Mouse (Mus musculus) brain, embryonic 14.5 days (tissue): Measurements from ENCODE around the gene Pclo. TPM values are rescaled to one million over a fixed set of nuclear protein-coding genes. Genes with fewer than 3 reads are reported as not detected.

Experiments
- DNase-seq: peaks from one replicate; pipeline ENCODE4 v3.0.0-alpha.2; 2011; ENCODE audit warnings: low read depth
- CTCF ChIP-seq: fragments of 200-500 bp; IDR thresholded peaks from 2 replicates; pipeline ENCODE4 v1.5.1; 2012; ENCODE audit warnings: inconsistent platforms, mild to moderate bottlenecking, moderate library complexity, borderline replicate concordance; ENCODE audit not compliant: insufficient read depth, insufficient read length; ENCODE audit errors: extremely low read depth
- POLR2A ChIP-seq: fragments of 200-500 bp; IDR thresholded peaks from 2 replicates; pipeline ENCODE4 v1.6.1; 2012; ENCODE audit warnings: mild to moderate bottlenecking, inconsistent platforms, borderline replicate concordance; ENCODE audit not compliant: poor library complexity, insufficient read depth, insufficient read length, severe bottlenecking; ENCODE audit errors: extremely low read depth
- polyA plus RNA-seq: library from polyadenylated mRNA; depleted of rRNA; stranded (reverse); fragments of >200 nt; gene quantifications from 2 replicates; pipeline ENCODE4 v1.2.3, GENCODE M21; 2012

The Pclo gene
- polyA plus RNA-seq, 1 experiment, result 27.9 TPM

DNA sequence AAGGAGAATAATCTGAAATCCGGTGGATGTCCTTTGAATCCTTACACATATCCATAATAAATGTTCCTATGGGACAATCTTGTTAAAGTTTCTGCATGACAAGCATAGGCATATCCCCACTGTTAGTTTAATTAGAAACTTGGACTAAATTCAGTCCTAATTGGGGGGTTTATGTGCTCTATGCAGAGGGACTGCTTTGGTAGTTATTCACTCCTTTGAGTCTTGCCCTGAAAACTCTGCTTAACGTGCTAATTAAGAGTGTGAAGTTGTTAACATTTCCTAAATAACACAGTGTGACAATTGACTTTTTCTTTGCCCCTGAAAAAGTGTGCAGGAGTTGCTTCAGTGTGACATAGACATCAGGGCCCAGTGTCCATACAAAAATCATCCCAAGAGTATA lies 177.3 kb downstream of the Pclo start:
- TF ChIP-seq CTCF, result no peak
- TF ChIP-seq POLR2A, result no peak
- peak; percentile 66 for DNase-seq

DNA sequence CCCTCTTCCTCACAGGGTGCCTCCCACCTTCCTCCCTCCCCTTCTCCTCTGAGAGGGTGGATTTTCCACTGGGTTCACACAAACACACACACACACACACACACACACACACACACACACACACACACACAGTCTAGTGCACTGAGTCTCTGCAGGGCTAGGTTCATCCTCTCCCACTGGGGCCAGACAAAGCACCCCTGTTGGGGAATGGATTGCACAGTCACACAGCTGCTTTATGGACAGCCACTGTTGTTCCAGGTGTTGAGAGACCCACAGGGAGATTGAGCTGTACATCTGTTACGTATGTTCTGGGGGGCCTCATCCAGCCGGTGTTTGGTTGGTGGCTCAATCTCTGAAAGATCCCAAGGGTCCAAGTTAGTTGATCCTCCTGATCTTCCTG lies 182.0 kb downstream of the Pclo start:
- no peak for TF ChIP-seq CTCF
- TF ChIP-seq POLR2A, result no peak
- no peak for DNase-seq

DNA sequence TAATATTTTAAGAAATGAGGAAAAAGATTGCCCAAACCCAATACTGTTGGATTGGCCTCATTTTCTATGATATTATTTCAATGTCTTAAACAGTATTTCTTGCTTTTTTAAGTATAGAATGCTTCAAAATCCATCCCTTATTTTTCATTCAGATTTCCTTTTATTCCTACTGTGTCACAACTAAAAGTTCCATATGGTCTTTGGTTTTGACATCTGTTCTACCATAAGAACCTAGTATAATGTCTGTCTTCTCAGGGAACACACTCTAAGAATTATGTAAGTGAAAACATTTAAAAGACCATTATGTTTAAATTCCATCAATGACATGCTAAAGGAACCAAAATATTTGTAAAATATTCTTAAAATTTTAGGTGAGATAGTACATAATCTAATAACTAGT lies 186.2 kb downstream of the Pclo start:
- peak; percentile 43 for DNase-seq
- no peak for TF ChIP-seq CTCF

DNA sequence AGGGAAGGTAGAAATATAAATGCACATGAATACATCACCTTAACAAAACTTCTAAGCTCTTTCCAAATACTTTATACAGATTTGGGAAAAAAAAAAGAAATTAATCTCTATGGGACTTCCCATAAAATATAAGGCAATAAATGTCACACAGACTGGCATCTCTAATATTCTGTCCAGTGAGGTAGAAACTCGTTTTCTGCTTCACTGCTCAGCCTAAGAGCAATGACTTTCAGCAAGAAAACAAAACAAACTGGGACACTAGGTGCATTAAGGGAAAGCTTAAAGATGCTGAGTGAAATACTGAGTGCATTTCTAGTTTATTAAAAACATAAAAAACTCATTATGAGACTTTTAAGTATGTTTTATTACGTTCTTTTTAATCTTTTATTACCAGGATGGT lies 190.7 kb downstream of the Pclo start:
- TF ChIP-seq POLR2A, result no peak
- no peak for TF ChIP-seq CTCF
- DNase-seq, result no peak

DNA sequence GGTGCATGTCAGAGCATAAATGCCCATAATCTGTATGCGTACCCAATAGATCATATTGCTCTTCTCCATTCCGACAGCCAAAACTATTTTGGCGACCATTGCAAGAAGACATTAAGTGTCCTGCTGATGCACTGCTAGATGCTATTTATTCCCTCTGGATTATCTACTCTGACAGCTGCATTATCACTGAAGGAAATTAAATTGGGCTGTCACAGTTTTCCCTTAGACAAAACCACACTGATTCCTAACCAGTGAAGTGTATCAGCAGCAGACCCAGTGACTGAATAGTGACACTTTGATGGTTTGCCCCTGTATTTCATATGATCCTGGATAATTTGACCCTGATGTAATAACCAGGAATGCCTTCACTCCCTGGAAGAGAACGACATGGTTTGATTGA lies 192.6 kb downstream of the Pclo start:
- TF ChIP-seq CTCF, result no peak
- TF ChIP-seq POLR2A, result no peak
- peak; percentile 22 for DNase-seq

DNA sequence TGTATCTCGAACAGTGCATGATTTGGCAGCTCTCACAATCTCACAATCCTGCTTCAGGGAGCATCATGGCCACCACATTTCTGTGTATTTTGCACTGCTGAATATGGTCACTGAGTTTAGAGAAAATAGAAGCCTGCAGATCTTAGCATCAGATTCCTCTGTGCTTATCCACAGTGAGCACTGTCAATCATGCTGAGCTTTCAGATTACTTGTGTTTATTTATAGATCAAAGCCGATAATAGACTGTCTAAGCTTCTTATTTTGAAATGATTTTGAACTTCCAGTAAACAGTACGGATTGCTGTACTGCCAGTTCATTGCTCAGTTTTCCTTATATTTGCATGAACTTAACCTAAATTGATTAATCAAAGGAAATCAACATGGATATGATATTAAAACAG lies 208.9 kb downstream of the Pclo start:
- TF ChIP-seq CTCF (no peak), POLR2A (no peak)
- DNase-seq, result peak; percentile 9

DNA sequence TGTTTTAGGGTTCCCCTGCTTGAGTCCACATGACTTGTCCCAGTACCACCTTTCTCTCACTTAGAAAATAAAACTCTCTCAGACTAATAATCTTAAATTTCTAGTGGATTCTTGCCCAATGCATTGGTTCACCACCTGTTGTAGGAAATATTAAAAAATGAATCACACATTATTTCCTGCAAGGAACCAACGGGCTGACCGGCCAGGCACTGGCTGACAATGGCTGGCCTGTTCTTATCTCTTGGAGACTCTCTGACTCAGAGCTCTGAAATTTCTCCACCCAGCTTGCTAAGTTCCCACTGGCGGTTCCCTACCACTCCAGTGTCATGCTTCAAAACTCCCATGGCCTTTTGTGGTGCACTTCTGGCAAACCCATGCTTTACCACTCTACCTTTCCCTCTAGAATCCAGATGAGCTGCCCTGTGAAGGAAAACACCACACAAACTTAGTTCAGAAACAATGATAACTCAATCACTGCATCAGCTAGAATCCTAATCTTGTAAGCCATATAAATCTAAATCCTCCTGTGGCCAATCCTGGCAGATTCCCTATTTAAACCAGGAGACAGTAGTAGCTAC lies 214.0 kb downstream of the Pclo start:
- no peak for DNase-seq
- TF ChIP-seq CTCF (no peak), POLR2A (no peak)

DNA sequence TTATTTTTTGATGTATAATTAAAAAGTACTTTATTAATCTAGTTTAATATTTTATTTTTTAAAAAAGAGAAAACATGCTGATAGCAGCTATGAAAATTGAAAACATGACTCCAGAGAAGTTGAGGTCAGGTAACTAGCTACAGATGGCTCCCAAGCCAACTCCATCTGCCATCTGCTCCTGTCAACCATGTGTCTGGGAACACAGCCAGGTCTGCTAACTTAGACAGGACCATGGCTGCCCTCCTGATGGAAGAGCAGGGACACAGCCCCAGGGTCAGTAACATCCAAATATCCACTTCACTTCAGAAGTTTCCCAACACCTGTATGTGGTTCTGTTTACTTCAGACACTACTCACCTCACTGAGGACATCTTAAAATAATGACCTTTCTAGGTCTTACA lies 236.2 kb downstream of the Pclo start:
- DNase-seq, result peak; percentile 32
- TF ChIP-seq CTCF (no peak), POLR2A (no peak)

DNA sequence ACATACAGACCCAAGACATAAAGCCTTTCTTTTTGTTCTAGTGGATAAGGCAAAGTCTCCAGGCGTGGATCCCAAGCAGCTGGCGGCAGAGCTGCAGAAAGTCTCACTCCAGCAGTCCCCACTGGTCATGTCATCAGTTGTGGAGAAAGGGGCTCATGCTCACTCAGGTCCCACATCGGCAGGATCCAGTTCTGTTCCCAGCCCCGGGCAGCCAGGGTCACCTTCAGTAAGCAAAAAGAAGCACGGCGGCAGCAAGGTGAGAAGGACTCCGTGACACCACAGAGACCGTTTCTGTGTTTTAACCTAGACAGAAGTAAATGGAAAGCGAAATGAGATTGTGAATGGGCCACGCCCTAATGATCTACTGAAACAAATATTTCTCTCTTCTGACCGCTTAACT lies 252.0 kb downstream of the Pclo start:
- TF ChIP-seq POLR2A (no peak), CTCF (no peak)
- DNase-seq, result no peak

DNA sequence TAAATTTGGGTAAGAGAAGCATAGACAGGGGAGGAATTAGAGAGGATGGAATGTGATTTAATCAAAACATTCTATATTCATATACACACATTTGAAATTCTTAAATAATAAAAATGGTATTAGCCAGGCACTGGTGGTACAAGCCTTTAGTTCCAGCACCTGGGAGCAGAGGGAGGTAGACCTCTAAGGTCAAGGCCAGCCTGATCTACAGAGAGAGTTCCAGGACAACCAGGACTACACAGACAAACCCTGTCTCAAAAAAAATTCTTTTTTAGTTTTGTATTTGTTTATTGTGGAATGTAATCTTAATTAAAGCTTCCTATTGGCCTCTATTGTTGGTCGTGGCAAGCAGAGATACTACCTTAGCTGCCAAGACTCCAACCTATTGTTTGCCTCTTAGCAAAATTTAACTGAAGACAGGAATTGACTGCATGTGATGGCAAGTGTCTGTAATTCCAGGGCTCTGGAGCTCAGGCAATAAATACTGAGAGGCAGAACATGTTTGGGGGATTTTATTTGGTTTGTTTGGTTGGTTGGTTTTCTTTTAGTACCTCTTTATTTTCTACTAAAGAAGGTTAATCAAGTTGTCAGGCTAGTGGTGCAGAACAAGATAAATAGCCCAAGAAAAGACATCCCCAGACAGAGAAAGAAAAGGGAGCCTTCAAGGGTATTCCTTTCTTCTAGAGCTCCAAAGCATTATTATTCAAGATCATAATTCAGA lies 267.8 kb downstream of the Pclo start:
- no peak for TF ChIP-seq CTCF
- no peak for TF ChIP-seq POLR2A
- no peak for DNase-seq

DNA sequence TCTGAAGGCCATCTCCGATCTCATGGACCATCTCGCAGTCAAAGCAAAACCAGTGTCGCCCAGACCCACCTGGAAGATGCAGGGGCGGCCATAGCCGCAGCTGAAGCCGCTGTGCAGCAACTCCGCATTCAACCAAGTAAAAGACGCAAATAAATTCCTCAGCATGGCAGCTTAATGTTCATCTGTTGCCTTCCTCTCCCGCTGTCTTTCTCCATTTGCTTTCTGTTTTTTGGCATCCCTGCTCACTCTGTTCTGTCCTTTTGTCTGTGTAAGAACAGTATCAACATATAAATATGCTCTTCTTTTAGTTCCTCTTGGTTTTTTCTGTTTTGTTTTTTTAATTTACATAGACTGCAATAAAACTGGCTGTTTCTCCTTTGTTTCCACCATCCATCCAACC lies 279.2 kb downstream of the Pclo start:
- no peak for TF ChIP-seq CTCF
- TF ChIP-seq POLR2A, result no peak
- DNase-seq, result no peak

DNA sequence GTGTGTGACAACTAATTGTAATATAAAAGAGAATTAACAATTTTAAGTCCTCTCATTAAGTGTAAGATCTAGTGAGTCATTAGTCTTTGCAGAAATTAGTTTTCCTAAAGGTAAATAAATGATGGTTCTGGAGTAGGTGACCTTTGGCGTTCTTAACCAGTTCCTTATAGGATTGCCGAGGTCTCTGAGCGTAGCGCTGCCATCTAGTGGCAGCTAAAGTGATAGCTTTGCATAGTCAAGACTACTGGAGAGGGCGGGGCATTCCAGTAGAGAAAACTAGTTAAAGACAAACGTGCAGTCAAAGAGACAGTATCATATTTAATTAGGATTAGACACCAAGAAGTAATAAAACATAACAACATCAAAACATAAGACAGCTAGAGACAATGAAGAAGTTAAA lies 292.4 kb downstream of the Pclo start:
- TF ChIP-seq POLR2A (no peak), CTCF (peak; percentile 77; the same call in 1 of the 2 replicates)
- peak; percentile 78 for DNase-seq
